Comparison of ENCODE assay signal across 20 mouse cellular contexts in the genomic region with DNA sequence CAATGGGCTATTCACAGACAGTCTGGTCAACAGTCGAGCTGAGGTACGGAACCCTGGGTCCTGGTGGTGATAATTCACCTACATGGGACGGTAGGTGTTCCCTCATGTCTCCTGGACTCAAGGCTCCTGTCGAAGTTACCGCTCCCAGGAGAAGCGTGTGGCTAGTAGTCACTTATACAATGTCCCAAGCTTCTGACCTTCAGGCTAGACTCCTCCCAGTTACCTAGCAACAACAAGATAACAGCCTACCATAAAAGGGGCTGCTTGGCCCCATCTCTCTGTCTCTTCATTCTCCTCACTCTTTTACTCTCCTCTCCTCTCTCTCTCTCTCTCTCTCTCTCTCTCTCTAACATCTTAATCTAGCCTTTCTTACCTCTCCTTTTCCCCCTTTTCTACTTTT.
DNase-seq lines count a peak whose midpoint lies in the region; ATAC-seq and TF ChIP-seq lines count a peak whose summit lies in the region.
"Had no signal": no experiment of that assay in that cellular context is flagged by ENCODE, and none has a peak within 500 bp of the region (broad histone marks: within the 10 kb centered on the region; RNA-seq: fewer than 3 reads in every experiment).

No protein-coding gene starts in this region.

- no peaks in the 10 kb centered on the region; the same call in 1 of the 2 replicates for H3K79me2 ChIP-seq in heart, adult 2 months (replicated peaks; ENCODE audit: control insufficient read depth, insufficient read depth, low read length)

- TF ChIP-seq POLR2A in heart, adult 2 months (IDR thresholded peaks at IDR 0.05; ENCODE audit: insufficient read depth, low read depth, low read length), result no peak

- H3K27ac ChIP-seq in heart, embryonic 11.5 days (ENCODE audit: low read depth, low read length), result no peak overlapping the region
- H3K27ac ChIP-seq in heart, embryonic 15.5 days, result no peak overlapping the region
- no peak overlapping the region for H3K27ac ChIP-seq in heart, adult 2 months
- H3K27ac ChIP-seq in intestine, embryonic 15.5 days, result no peak overlapping the region
- H3K27ac ChIP-seq: embryonic facial prominence, embryonic 13.5 days; forebrain, embryonic 13.5 days; hindbrain, embryonic 15.5 days; kidney, embryonic 15.5 days had no signal

- no peaks in the 10 kb centered on the region for H3K36me3 ChIP-seq in heart, embryonic 11.5 days (ENCODE audit: control insufficient read depth, insufficient read depth, low read length)
- H3K36me3 ChIP-seq in heart, embryonic 15.5 days, result no peaks in the 10 kb centered on the region
- no peaks in the 10 kb centered on the region for H3K36me3 ChIP-seq in heart, adult 2 months (ENCODE audit: control insufficient read depth, insufficient read depth, low read length)
- no peaks in the 10 kb centered on the region for H3K36me3 ChIP-seq in intestine, embryonic 15.5 days
- H3K36me3 ChIP-seq: kidney, embryonic 15.5 days had no signal

- no peaks in the 10 kb centered on the region for H3K27me3 ChIP-seq in heart, embryonic 11.5 days (ENCODE audit: control insufficient read depth, insufficient read depth, low read length)
- H3K27me3 ChIP-seq in heart, embryonic 15.5 days, result no peaks in the 10 kb centered on the region
- H3K27me3 ChIP-seq in heart, adult 2 months (ENCODE audit: control insufficient read depth, insufficient read depth, low read length), result no peaks in the 10 kb centered on the region
- H3K27me3 ChIP-seq in intestine, embryonic 15.5 days (replicated peaks), result no peaks in the 10 kb centered on the region
- H3K27me3 ChIP-seq: embryonic facial prominence, embryonic 13.5 days; forebrain, embryonic 13.5 days; hindbrain, embryonic 15.5 days; kidney, embryonic 15.5 days; Patski had no signal

- WGBS in heart, embryonic 11.5 days (ENCODE audit: insufficient replicate concordance), result 53% methylated on average over 6 of the region's 6 CpGs
- WGBS in heart, embryonic 15.5 days, result 46% methylated on average over 6 of the region's 6 CpGs
- 65% methylated on average over 6 of the region's 6 CpGs for WGBS in heart, adult 2 months
- WGBS in intestine, embryonic 15.5 days, result 56% methylated on average over 6 of the region's 6 CpGs

- no peak for TF ChIP-seq EP300 in heart, adult 2 months (IDR thresholded peaks at IDR 0.05; ENCODE audit: insufficient read depth, low read depth, low read length)

- H3K4me3 ChIP-seq in heart, embryonic 11.5 days (ENCODE audit: low read depth, low read length), result no peak overlapping the region
- no peak overlapping the region for H3K4me3 ChIP-seq in heart, embryonic 15.5 days
- H3K4me3 ChIP-seq in heart, adult 2 months, result no peak overlapping the region
- H3K4me3 ChIP-seq in intestine, embryonic 15.5 days (replicated peaks), result no peak overlapping the region
- H3K4me3 ChIP-seq: embryonic facial prominence, embryonic 13.5 days; forebrain, embryonic 13.5 days; hindbrain, embryonic 15.5 days; kidney, embryonic 15.5 days had no signal

- peak overlapping the region; percentile 38 for H3K4me2 ChIP-seq in heart, embryonic 11.5 days
- H3K4me2 ChIP-seq in heart, embryonic 15.5 days, result peak overlapping the region; percentile 7; the same call in 1 of the 2 replicates
- no peak overlapping the region for H3K4me2 ChIP-seq in intestine, embryonic 15.5 days (replicated peaks)
- H3K4me2 ChIP-seq: embryonic facial prominence, embryonic 13.5 days; forebrain, embryonic 13.5 days; hindbrain, embryonic 15.5 days; kidney, embryonic 15.5 days had no signal

- no peaks in the 10 kb centered on the region for H3K9me3 ChIP-seq in heart, embryonic 11.5 days (replicated peaks; ENCODE audit: control insufficient read depth, low read length)
- H3K9me3 ChIP-seq in heart, embryonic 15.5 days (replicated peaks), result no peaks in the 10 kb centered on the region
- no peaks in the 10 kb centered on the region for H3K9me3 ChIP-seq in intestine, embryonic 15.5 days
- H3K9me3 ChIP-seq: embryonic facial prominence, embryonic 13.5 days; forebrain, embryonic 13.5 days; hindbrain, embryonic 15.5 days; kidney, embryonic 15.5 days had no signal

- no peak for DNase-seq in heart, adult 9 months (ENCODE audit: low spot score in 2 of 2)
- no peak for DNase-seq in heart, adult 2 months
- DNase-seq in lung, postnatal 25 days (ENCODE audit: low spot score), result no peak
- DNase-seq: adrenal gland, adult 2 months; adrenal gland, postnatal 25 days; cerebellum, adult 18-20 months; cerebellum, adult 9-11 months; cerebellum, postnatal 36 days; forebrain, postnatal 0 days; gastrocnemius, postnatal 14 days; kidney, adult 2 months had no signal

- no peak for TF ChIP-seq CTCF in heart, adult 2 months (IDR thresholded peaks at IDR 0.05)

- H3K4me1 ChIP-seq in heart, embryonic 11.5 days (ENCODE audit: control insufficient read depth, insufficient read depth, low read length), result 0 out of 2 replicates have a peak, but pooled peaks cover 3% of the 10 kb centered on the region
- H3K4me1 ChIP-seq in heart, embryonic 15.5 days (replicated peaks), result no peaks in the 10 kb centered on the region; the same call in 1 of the 2 replicates
- no peaks in the 10 kb centered on the region; the same call in 1 of the 2 replicates for H3K4me1 ChIP-seq in heart, adult 2 months (ENCODE audit: control insufficient read depth, insufficient read depth, low read length)
- no peaks in the 10 kb centered on the region for H3K4me1 ChIP-seq in intestine, embryonic 15.5 days (replicated peaks)
- H3K4me1 ChIP-seq: embryonic facial prominence, embryonic 13.5 days; forebrain, embryonic 13.5 days; hindbrain, embryonic 15.5 days; kidney, embryonic 15.5 days had no signal

- intact Hi-C loops in heart, adult 2 months (cut with DNase I), result no loop called here

- ATAC-seq in heart, embryonic 11.5 days (replicated peaks; ENCODE audit: insufficient number of reproducible peaks, low FRiP score, low TSS enrichment), result no peak
- ATAC-seq in heart, embryonic 15.5 days (replicated peaks; ENCODE audit: insufficient number of reproducible peaks, insufficient read depth, low FRiP score, low read depth), result 0 out of 2 replicates have a peak, but pooled peaks have one; percentile 22
- peak; percentile 89 for ATAC-seq in intestine, embryonic 15.5 days
- ATAC-seq: forebrain, embryonic 13.5 days; forebrain, postnatal 0 days; inflammation-experienced regulatory T-cells, adult 6 months; Patski had no signal

- no peak overlapping the region for H3K9ac ChIP-seq in heart, embryonic 11.5 days (ENCODE audit: low read depth, low read length)
- no peak overlapping the region for H3K9ac ChIP-seq in heart, embryonic 15.5 days
- no peak overlapping the region for H3K9ac ChIP-seq in heart, adult 2 months (ENCODE audit: low read depth, low read length)
- H3K9ac ChIP-seq in intestine, embryonic 15.5 days, result no peak overlapping the region
- H3K9ac ChIP-seq: embryonic facial prominence, embryonic 13.5 days; forebrain, embryonic 13.5 days; forebrain, postnatal 0 days; hindbrain, embryonic 15.5 days; kidney, embryonic 15.5 days had no signal
